Mouse (Mus musculus) brain, embryonic 14.5 days (tissue): ENCODE data around the gene Tpt1.

ENCODE experiments used
- CTCF ChIP-seq: fragments of 200-500 bp; IDR thresholded peaks from 2 replicates; pipeline ENCODE4 v1.5.1; 2012; ENCODE audit warnings: inconsistent platforms, mild to moderate bottlenecking, moderate library complexity, borderline replicate concordance; ENCODE audit not compliant: insufficient read depth, insufficient read length; ENCODE audit errors: extremely low read depth
- POLR2A ChIP-seq: fragments of 200-500 bp; IDR thresholded peaks from 2 replicates; pipeline ENCODE4 v1.6.1; 2012; ENCODE audit warnings: mild to moderate bottlenecking, inconsistent platforms, borderline replicate concordance; ENCODE audit not compliant: poor library complexity, insufficient read depth, insufficient read length, severe bottlenecking; ENCODE audit errors: extremely low read depth

DNA sequence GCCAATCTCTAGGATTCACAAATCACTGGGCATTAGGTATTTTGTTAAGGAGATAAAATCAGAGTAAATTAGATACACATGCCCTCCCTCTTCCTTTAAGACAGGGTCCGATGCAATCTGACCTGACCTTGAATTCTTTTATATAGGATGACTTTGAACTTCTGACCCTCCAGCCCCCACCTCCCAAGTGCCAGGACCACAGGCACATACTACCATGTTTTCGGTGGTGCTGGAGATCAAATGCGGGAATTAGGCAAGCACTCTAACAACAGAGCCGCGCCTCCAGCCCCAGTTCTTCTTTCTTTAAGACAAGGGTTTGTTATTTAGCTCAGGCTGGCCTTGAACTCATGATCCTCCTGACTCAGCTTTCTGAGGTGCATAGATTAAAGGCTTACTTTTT lies 39.0 kb downstream of the Tpt1 start:
- TF ChIP-seq CTCF (no peak), POLR2A (no peak)
